Mouse (Mus musculus) adipose tissue, adult 10 weeks (tissue): ENCODE results near the gene Hes2. TPM values are rescaled to one million over a fixed set of nuclear protein-coding genes. Genes with fewer than 3 reads are reported as not detected.

ENCODE experiments used
- polyA plus RNA-seq: library from polyadenylated mRNA; stranded (reverse); fragments of 350-450 nt; fragmentation: Illumina TruSeq; extraction: RNeasy Lipid Tissue Mini Kit (QIAGEN cat#74804); gene quantifications from one replicate; pipeline ENCODE4 v1.2.3, GENCODE M21; 2014; ENCODE audit warnings: low read depth, low replicate concordance

The Hes2 gene
- 0.38 TPM for polyA plus RNA-seq

DNA sequence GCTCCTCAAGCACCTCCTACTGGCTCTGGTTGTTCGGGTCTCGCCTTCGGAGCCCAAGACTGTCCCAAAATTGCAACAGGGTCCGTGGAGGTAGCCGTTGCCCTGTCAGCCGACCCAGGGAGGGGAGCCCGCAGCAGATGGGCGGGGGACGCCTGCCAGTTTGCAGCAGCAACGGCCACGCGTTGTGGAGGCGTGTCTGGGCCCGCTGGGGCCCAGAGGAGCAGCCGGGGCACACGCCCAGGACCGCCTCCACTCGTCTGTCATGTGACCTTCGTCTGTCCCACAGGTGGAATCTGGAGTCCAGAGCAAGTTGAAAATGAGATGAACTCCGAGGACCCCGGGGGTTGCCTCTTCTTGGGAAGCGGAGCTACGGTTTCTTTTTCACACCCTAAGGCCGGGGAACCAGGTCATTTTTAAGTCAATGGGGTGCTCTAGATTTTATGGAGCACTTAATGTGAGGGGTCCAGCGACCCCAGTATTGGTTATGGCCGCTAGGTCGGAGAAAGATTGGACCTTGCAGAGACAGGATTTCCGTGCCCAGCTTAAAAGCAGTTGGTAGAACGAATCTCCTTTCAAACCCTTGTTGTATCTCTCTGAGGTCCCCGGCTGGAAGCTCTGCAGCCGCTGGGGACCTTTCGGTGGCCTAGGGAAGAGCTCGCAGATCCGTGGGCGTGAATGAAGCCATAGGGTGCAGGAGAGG is at the start of gene Hes2:
Gene Hes2 (plus strand): TSS at position 283 of the 700 bp plus-strand sequence.

DNA sequence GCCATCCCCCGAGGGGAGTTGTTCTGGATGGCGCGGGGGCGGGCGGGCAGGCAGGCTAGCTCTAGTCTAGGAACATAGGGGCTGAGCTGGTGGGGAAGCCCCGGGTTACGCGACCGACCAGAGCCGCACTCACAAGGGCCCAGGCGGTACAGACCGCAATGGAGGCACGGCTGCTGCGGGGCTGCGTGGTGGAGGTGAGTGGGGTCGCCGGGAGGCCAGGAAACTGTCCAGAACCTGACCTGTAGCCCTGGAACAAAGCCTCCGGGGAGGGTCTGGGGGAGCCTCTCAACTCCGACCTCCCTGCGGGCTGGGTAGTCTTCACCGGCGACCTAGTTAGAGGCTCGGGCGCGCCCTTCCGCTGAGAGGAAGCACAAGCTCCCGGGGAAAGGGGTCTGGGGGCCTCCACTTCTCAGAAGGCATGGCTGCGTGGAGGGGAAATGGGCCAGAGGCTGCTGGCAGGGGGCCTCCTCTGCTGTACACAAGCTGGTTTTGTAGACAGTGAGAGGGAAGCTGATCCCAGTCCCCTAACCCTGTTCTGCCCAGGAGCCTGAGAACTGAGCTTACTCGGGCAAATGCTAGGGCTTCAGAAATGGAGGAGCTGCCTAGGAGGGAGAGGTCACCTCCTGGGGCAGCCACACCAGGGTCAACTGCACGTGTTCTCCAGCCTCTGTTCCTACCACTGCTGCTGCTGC is 42.6 kb upstream of the Hes2 start, which contains the start of gene Tnfrsf25:
Gene Tnfrsf25 (plus strand): TSS at position 14 of the 692 bp plus-strand sequence.

DNA sequence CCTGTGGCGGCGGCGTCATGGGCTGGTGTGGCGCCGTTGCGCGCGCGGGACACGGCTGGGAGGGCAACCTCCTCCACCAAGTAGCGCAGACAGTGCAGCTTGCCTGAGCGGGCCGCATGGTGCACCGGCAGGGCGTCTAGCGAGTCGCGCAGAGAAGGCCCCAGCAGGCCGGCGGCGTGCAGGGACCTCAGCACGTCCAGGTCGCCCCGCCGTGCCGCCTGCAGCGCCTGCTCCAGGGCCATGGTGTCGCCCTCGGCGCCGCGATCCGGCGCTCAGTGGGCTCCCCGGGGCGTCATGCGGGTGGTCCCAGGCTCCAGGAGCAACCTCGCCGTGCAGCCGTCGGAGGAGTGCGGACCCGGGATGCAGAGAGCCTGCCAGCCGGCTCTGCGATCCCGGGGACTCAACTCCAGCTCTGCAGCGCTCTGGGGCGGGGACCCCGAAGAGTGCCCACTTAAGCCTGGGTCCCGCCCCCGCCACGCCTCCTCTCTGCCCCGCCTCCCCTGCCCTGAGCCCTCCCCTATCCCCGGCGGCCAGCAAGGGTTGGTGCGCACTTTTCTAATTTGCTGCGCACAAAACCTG is 6.6 kb upstream of the Hes2 start, which contains the start of gene Espn:
Gene Espn (minus strand): TSS at position 406 of the 579 bp plus-strand sequence.

DNA sequence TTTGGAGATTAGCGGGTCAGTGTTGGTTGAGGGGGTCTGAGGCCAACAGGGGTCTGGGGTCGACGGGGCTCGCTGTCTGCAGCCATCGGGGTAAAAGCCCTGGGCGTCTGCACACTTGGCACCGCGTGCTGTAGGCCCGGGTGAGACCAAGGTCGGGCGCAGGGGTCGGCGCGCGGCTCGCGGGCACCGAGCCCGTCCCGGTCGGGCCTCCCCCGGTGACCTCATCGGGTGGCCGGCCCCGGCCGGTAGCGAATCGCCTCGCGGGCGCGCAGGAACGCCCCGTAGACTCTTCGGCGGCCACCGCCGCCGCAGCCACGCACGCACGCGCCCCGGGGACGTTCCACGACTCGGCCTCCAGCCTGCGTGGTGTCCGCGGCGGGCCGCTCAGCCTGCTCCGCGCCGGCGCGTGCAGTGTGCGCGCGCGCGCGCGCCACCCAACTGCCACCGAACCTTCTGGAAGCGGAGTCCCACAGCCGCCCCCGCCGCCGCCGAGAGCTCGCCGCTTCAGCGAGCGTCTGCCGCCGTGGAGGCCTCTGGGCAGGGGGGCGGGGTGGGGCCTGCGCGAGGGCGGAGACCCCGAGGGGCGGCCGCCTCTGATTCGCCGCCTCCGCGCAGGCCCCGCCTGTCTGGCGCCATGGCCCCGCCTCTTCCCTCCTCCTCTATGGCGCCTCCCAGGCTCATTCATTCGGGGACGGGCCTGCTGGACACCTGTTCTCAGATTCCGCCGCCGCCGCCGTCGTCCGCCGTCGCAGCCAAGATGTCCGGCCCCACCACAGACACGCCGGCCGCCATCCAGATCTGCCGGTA is 19.1 kb downstream of the Hes2 start, which contains the start of gene Acot7:
Gene Acot7 (plus strand): TSS at position 598 of the 807 bp plus-strand sequence.

Other genes starting within 250 kb of the Hes2 start
- 39.0 TPM for gene Dnajc11, start 225.2 kb upstream of the Hes2 start, polyA plus RNA-seq
- 40.2 TPM for gene Thap3, start 169.9 kb upstream of the Hes2 start, polyA plus RNA-seq
- 17.1 TPM for gene Phf13, start 162.6 kb upstream of the Hes2 start, polyA plus RNA-seq
- gene Klhl21, start 150.1 kb upstream of the Hes2 start, polyA plus RNA-seq: 16.3 TPM
- gene Zbtb48, start 131.2 kb upstream of the Hes2 start, polyA plus RNA-seq: 8.5 TPM
- gene Tas1r1, start 120.3 kb upstream of the Hes2 start, polyA plus RNA-seq: 2.2 TPM
- gene Nol9, start 119.5 kb upstream of the Hes2 start, polyA plus RNA-seq: 18.6 TPM
- 27.6 TPM for gene Plekhg5, start 86.4 kb upstream of the Hes2 start, polyA plus RNA-seq
- gene Tnfrsf25, start 42.9 kb upstream of the Hes2 start, polyA plus RNA-seq: 6.8 TPM
- 71.0 TPM for gene Espn, start 6.5 kb upstream of the Hes2 start, polyA plus RNA-seq
- gene Acot7, start 19.3 kb downstream of the Hes2 start, polyA plus RNA-seq: 37.1 TPM
- gene Gpr153, start 115.4 kb downstream of the Hes2 start, polyA plus RNA-seq: 13.3 TPM
- gene Hes3, start 132.8 kb downstream of the Hes2 start, polyA plus RNA-seq: not detected
- gene Icmt, start 138.4 kb downstream of the Hes2 start, polyA plus RNA-seq: 32.9 TPM
- gene Rnf207, start 160.1 kb downstream of the Hes2 start, polyA plus RNA-seq: 2.8 TPM
- 632 TPM for gene Rpl22, start 166.9 kb downstream of the Hes2 start, polyA plus RNA-seq
- 1.6 TPM for gene Chd5, start 179.8 kb downstream of the Hes2 start, polyA plus RNA-seq